Mouse (Mus musculus): ENCODE measurements around the gene Hmcn1. TPM values are rescaled to one million over a fixed set of nuclear protein-coding genes. Genes with fewer than 3 reads are reported as not detected.

Gene Hmcn1
- total and polyA plus RNA-seq, 3 experiments: not detected

DNA sequence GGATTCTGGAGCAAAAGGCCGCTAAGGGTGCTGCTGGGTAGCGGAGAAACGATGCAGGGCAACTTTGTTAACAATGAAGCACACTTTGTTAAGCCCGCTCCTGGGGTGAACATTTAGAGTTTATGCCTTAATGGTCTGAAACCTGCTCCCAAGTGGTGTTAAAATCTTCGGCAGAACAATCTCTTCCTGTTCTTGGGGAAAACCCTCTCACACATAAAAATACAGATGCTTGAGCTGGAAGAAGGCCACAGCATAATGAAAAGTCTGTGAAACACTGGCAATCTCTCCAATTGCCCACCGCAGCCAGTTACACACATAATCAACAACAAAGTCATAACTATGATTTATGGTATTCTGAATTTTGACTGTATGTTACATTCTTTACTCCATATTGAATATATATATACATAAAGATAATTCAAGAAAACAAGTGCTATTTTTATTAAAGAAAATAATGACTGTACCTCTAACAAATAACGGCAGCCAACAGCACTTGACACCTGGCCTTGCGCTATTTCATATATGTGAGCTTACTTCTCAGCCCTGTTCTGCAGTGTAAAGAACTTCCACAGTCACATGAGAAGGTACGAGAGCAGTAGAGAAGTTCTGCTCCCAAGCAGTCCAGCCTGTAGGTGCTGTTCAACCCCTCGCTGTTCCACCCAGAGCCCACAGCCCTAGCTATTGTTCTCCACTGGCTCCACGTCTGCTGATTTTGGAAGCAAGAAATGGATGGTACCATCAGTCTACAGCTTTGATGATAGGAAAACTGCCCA, 177.0 kb downstream of the Hmcn1 start:
- no peak for DNase-seq (ENCODE audit: low read depth, low spot score)
- H3K4me1 ChIP-seq (ENCODE audit: control insufficient read depth in 1 of 2, insufficient read depth in 2 of 2, low read length in 2 of 2): no peaks in the 10 kb centered on the region
- H3K27ac ChIP-seq (ENCODE audit: control insufficient read depth, low read depth, low read length): no peak overlapping the region
- H3K27me3 ChIP-seq (ENCODE audit: control insufficient read depth in 1 of 2, insufficient read depth in 2 of 2, low read length in 2 of 2): no peaks in the 10 kb centered on the region; a peak in 1 of 4 replicates
- no peaks in the 10 kb centered on the region for H3K36me3 ChIP-seq (ENCODE audit: control insufficient read depth in 1 of 2, insufficient read depth in 2 of 2, low read length in 2 of 2)
- H3K79me2 ChIP-seq (ENCODE audit: control insufficient read depth, insufficient read depth, low read length, poor library complexity): no peaks in the 10 kb centered on the region
- no peaks in the 10 kb centered on the region for H3K9me3 ChIP-seq (replicated peaks; ENCODE audit: insufficient read depth, low read length)
- no peak overlapping the region for H3K9ac ChIP-seq (ENCODE audit: control insufficient read depth, low read depth, low read length, poor library complexity, severe bottlenecking)
- no peak overlapping the region for H3K4me3 ChIP-seq (ENCODE audit: control insufficient read depth in 1 of 2, insufficient read depth in 1 of 2, low read depth in 2 of 2, low read length in 2 of 2)
- no peak for TF ChIP-seq MAZ (IDR thresholded peaks at IDR 0.05; ENCODE audit: low read depth, low read length)
- TF ChIP-seq USF2 (IDR thresholded peaks at IDR 0.05; ENCODE audit: borderline replicate concordance in 1 of 2, insufficient read depth in 1 of 2, low read depth in 1 of 2, low read length in 2 of 2): no peak
- TF ChIP-seq CTCF (IDR thresholded peaks at IDR 0.05 in 2 of 3, conservative IDR thresholded peaks at IDR 0.05 in 1 of 3; ENCODE audit: control insufficient read depth in 1 of 3, insufficient read depth in 1 of 3, low read depth in 2 of 3, low read length in 3 of 3, poor library complexity in 1 of 3, severe bottlenecking in 1 of 3): no peak
- no peak for TF ChIP-seq MXI1 (IDR thresholded peaks at IDR 0.05; ENCODE audit: low read depth, low read length)
- TF ChIP-seq TBP (IDR thresholded peaks at IDR 0.05; ENCODE audit: low read depth, low read length): no peak
- TF ChIP-seq TCF12 (IDR thresholded peaks at IDR 0.05; ENCODE audit: low read depth, low read length): no peak
- no peak for TF ChIP-seq NRF1 (IDR thresholded peaks at IDR 0.05; ENCODE audit: insufficient read depth, low read depth, low read length, poor library complexity, severe bottlenecking)
- no peak for TF ChIP-seq MAX (IDR thresholded peaks at IDR 0.05; ENCODE audit: low read length)
- TF ChIP-seq MAFK (IDR thresholded peaks at IDR 0.05; ENCODE audit: borderline replicate concordance, low read depth, low read length): no peak
- TF ChIP-seq USF1 (IDR thresholded peaks at IDR 0.05; ENCODE audit: low read depth, low read length): no peak
- no peak for TF ChIP-seq UBTF (IDR thresholded peaks at IDR 0.05; ENCODE audit: borderline replicate concordance, insufficient read depth, low read depth, low read length)
- TF ChIP-seq GABPA (IDR thresholded peaks at IDR 0.05; ENCODE audit: low read depth, low read length): no peak
- no peak for TF ChIP-seq ZNF384 (IDR thresholded peaks at IDR 0.05; ENCODE audit: low read depth, low read length)

DNA sequence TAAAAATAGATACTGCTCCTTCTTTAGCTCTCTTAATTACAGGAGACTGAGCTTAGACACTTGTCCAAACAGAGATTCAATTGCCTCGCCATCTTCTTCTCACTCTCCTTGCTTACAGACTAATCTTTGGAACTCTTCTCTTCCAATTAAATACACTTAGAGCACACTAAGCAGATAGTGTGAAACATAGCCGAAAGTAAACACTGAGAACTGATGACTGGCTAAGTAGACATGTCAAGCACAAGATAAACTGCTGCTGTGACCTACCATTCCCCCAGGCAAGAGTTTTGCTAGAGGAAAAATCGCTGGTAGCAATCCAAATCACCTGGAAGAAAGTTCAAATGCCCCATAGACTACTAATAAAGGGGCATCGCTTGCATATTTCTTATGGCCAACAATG, 178.3 kb downstream of the Hmcn1 start:
- no peak for DNase-seq (ENCODE audit: low read depth, low spot score)
- H3K4me1 ChIP-seq (ENCODE audit: control insufficient read depth in 1 of 2, insufficient read depth in 2 of 2, low read length in 2 of 2): no peaks in the 10 kb centered on the region
- no peak overlapping the region for H3K9ac ChIP-seq (ENCODE audit: control insufficient read depth, low read depth, low read length, poor library complexity, severe bottlenecking)
- no peak overlapping the region for H3K27ac ChIP-seq (ENCODE audit: control insufficient read depth, low read depth, low read length)
- H3K4me3 ChIP-seq (ENCODE audit: control insufficient read depth in 1 of 2, insufficient read depth in 1 of 2, low read depth in 2 of 2, low read length in 2 of 2): no peak overlapping the region
- H3K36me3 ChIP-seq (ENCODE audit: control insufficient read depth in 1 of 2, insufficient read depth in 2 of 2, low read length in 2 of 2): no peaks in the 10 kb centered on the region
- H3K79me2 ChIP-seq (ENCODE audit: control insufficient read depth, insufficient read depth, low read length, poor library complexity): no peaks in the 10 kb centered on the region
- no peaks in the 10 kb centered on the region for H3K9me3 ChIP-seq (replicated peaks; ENCODE audit: insufficient read depth, low read length)
- TF ChIP-seq BHLHE40 (IDR thresholded peaks at IDR 0.05; ENCODE audit: borderline replicate concordance, low read depth, low read length) (no peak), KAT2A (conservative IDR thresholded peaks at IDR 0.05; ENCODE audit: low read depth, low read length) (no peak), E2F4 (IDR thresholded peaks at IDR 0.05; ENCODE audit: borderline replicate concordance, low read depth, low read length) (no peak), RCOR1 (IDR thresholded peaks at IDR 0.05; ENCODE audit: low read depth, low read length) (no peak), ZMIZ1 (IDR thresholded peaks at IDR 0.05; ENCODE audit: low read depth, low read length) (no peak), MAFK (IDR thresholded peaks at IDR 0.05; ENCODE audit: borderline replicate concordance, low read depth, low read length) (no peak)
- H3K27me3 ChIP-seq (ENCODE audit: control insufficient read depth in 1 of 2, insufficient read depth in 2 of 2, low read length in 2 of 2): no peaks in the 10 kb centered on the region
